Mouse (Mus musculus): Measurements from ENCODE around the gene Pramel1. TPM values are rescaled to one million over a fixed set of nuclear protein-coding genes. Genes with fewer than 3 reads are reported as not detected.
A peak's percentile ranks its signal among the peaks of the same experiment; 100 is the strongest.

The Pramel1 gene
- polyA plus RNA-seq, 1 experiment from 2014 or later: not detected

GRCm38 (mm10) chr4:143379480-143379879, 14.7 kb upstream of the Pramel1 start:
- ATAC-seq (ENCODE audit: low FRiP score): peak; percentile 72
- Histone ChIP-seq H3K4me1 (replicated peaks; ENCODE audit: control insufficient read depth, insufficient read depth, low read length) (0 out of 2 replicates have a peak, but pooled peaks cover 3% of the 10 kb centered on the region), H3K27me3 (ENCODE audit: control insufficient read depth, insufficient read depth, low read length) (no peaks in the 10 kb centered on the region; the same call in 1 of the 2 replicates), H3K9me3 (ENCODE audit: control insufficient read depth, low read length) (no peaks in the 10 kb centered on the region), H3K4me3 (ENCODE audit: low read depth, low read length) (no peak overlapping the region), H3K9ac (ENCODE audit: low read depth, low read length) (peak overlapping the region; percentile 37; the same call in 1 of the 2 replicates), H3K4me2 (replicated peaks; ENCODE audit: low read depth, low read length) (peak overlapping the region; percentile 30), H3K36me3 (ENCODE audit: control insufficient read depth, insufficient read depth, low read length) (no peaks in the 10 kb centered on the region), H3K27ac (ENCODE audit: low read depth, low read length) (peak overlapping the region; percentile 75)
- peak; percentile 64 for DNase-seq (ENCODE audit: low spot score)
- 27% methylated on average over 7 of the region's 7 CpGs for WGBS

DNA sequence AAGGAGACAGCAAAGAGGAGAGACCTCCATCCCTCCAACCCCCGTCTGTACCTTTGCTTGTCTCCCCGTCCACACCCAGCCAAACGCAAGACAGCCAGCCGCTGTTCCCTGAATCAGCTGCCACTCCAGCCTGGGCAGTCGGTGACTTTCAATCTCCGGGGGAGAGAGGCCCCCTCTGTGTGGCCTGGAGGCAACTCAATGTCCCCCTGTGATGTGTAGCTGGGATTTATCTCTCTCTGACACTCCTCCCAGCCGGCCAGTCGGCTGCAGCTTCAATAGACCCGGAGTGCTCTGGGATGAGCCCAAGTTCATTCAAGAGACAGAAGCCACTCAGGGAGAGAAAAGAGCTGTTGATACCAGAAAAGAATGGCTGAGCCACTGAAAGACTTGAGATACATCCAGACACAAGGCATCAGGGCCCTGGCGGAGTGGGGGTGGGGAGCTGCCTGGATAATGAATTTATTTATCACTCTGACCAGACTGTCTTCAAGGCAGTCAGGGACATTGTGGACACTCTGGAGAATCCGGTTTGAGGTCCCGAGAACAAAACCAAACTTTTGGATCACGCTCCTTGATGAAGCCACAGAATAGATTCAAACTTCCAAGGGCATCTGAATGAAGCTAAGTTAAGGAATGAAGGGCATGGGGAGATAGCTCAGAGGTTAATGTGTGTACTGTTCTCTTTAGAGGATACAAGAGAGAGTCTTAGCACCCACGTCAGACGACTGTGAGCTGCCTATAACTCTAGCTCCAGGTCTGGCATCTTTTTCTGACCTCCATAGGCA, 14.1 kb upstream of the Pramel1 start:
- peak overlapping the region; percentile 30 for H3K4me2 ChIP-seq (replicated peaks; ENCODE audit: low read depth, low read length)
- H3K9ac ChIP-seq (ENCODE audit: low read depth, low read length): peak overlapping the region; percentile 37
- ATAC-seq (ENCODE audit: low FRiP score) (peak; percentile 85), DNase-seq (ENCODE audit: low spot score) (peak; percentile 66)
- H3K36me3 ChIP-seq (ENCODE audit: control insufficient read depth, insufficient read depth, low read length): no peaks in the 10 kb centered on the region
- WGBS: 18% methylated on average over 15 of the region's 15 CpGs
- peak overlapping the region; percentile 75 for H3K27ac ChIP-seq (ENCODE audit: low read depth, low read length)
- 0 out of 2 replicates have a peak, but pooled peaks cover 3% of the 10 kb centered on the region for H3K4me1 ChIP-seq (replicated peaks; ENCODE audit: control insufficient read depth, insufficient read depth, low read length)
- no peak overlapping the region for H3K4me3 ChIP-seq (ENCODE audit: low read depth, low read length)
- no peaks in the 10 kb centered on the region; the same call in 1 of the 2 replicates for H3K27me3 ChIP-seq (ENCODE audit: control insufficient read depth, insufficient read depth, low read length)
- no peaks in the 10 kb centered on the region for H3K9me3 ChIP-seq (ENCODE audit: control insufficient read depth, low read length)

DNA sequence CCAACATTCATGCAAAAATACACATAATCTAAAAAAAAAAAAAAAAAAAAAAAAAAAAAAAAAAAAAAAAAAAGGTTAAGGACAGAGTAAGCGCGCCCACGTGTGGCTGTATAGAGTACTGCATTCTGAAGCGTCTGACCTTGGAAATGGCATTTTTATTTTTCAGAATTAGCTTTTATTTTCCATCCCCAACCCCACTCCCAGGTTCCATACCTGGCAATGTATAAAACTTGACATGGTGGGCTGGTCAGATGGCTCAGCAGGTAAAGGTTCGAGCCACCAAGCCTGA, 13.6 kb upstream of the Pramel1 start:
- peak; percentile 75 for DNase-seq (ENCODE audit: low spot score)
- Histone ChIP-seq H3K36me3 (ENCODE audit: control insufficient read depth, insufficient read depth, low read length) (no peaks in the 10 kb centered on the region), H3K4me1 (replicated peaks; ENCODE audit: control insufficient read depth, insufficient read depth, low read length) (0 out of 2 replicates have a peak, but pooled peaks cover 3% of the 10 kb centered on the region), H3K9ac (ENCODE audit: low read depth, low read length) (no peak overlapping the region), H3K4me2 (replicated peaks; ENCODE audit: low read depth, low read length) (no peak overlapping the region), H3K4me3 (ENCODE audit: low read depth, low read length) (no peak overlapping the region), H3K9me3 (ENCODE audit: control insufficient read depth, low read length) (no peaks in the 10 kb centered on the region), H3K27ac (ENCODE audit: low read depth, low read length) (peak overlapping the region; percentile 75; the same call in 1 of the 2 replicates), H3K27me3 (ENCODE audit: control insufficient read depth, insufficient read depth, low read length) (no peaks in the 10 kb centered on the region; the same call in 1 of the 2 replicates)
- ATAC-seq (ENCODE audit: low FRiP score): no peak
- 2% methylated on average over 5 of the region's 5 CpGs for WGBS

GRCm38 (mm10) chr4:143382163-143382562, 12.1 kb upstream of the Pramel1 start:
- Histone ChIP-seq H3K9me3 (ENCODE audit: control insufficient read depth, low read length) (no peaks in the 10 kb centered on the region), H3K27me3 (ENCODE audit: control insufficient read depth, insufficient read depth, low read length) (no peaks in the 10 kb centered on the region; the same call in 1 of the 2 replicates), H3K27ac (ENCODE audit: low read depth, low read length) (no peak overlapping the region), H3K4me3 (ENCODE audit: low read depth, low read length) (no peak overlapping the region), H3K36me3 (ENCODE audit: control insufficient read depth, insufficient read depth, low read length) (no peaks in the 10 kb centered on the region), H3K4me1 (replicated peaks; ENCODE audit: control insufficient read depth, insufficient read depth, low read length) (0 out of 2 replicates have a peak, but pooled peaks cover 3% of the 10 kb centered on the region), H3K4me2 (replicated peaks; ENCODE audit: low read depth, low read length) (no peak overlapping the region), H3K9ac (ENCODE audit: low read depth, low read length) (no peak overlapping the region)
- ATAC-seq (ENCODE audit: low FRiP score): no peak
- no peak for DNase-seq (ENCODE audit: low spot score)
- 69% methylated on average over 3 of the region's 3 CpGs for WGBS

- Histone ChIP-seq H3K9ac (ENCODE audit: low read depth, low read length) (no peak overlapping the region), H3K27ac (ENCODE audit: low read depth, low read length) (no peak overlapping the region), H3K4me3 (ENCODE audit: low read depth, low read length) (no peak overlapping the region), H3K27me3 (ENCODE audit: control insufficient read depth, insufficient read depth, low read length) (no peaks in the 10 kb centered on the region; the same call in 1 of the 2 replicates), H3K9me3 (ENCODE audit: control insufficient read depth, low read length) (no peaks in the 10 kb centered on the region), H3K4me2 (replicated peaks; ENCODE audit: low read depth, low read length) (no peak overlapping the region), H3K4me1 (replicated peaks; ENCODE audit: control insufficient read depth, insufficient read depth, low read length) (0 out of 2 replicates have a peak, but pooled peaks cover 3% of the 10 kb centered on the region), H3K36me3 (ENCODE audit: control insufficient read depth, insufficient read depth, low read length) (no peaks in the 10 kb centered on the region)
- DNase-seq (ENCODE audit: low spot score): peak; percentile 43
- ATAC-seq (ENCODE audit: low FRiP score): no peak
- WGBS: 48% methylated on average over 4 of the region's 4 CpGs
Measured at GRCm38 (mm10) chr4:143383646-143384045, 10.6 kb upstream of the Pramel1 start.

GRCm38 (mm10) chr4:143388955-143389702, 5.1 kb upstream of the Pramel1 start:
- ATAC-seq (ENCODE audit: low FRiP score): peak; percentile 79
- Histone ChIP-seq H3K27me3 (ENCODE audit: control insufficient read depth, insufficient read depth, low read length) (no peaks in the 10 kb centered on the region; the same call in 1 of the 2 replicates), H3K27ac (ENCODE audit: low read depth, low read length) (no peak overlapping the region), H3K9me3 (ENCODE audit: control insufficient read depth, low read length) (no peaks in the 10 kb centered on the region), H3K4me2 (replicated peaks; ENCODE audit: low read depth, low read length) (peak overlapping the region; percentile 38), H3K4me3 (ENCODE audit: low read depth, low read length) (peak overlapping the region; percentile 22; the same call in 1 of the 2 replicates), H3K36me3 (ENCODE audit: control insufficient read depth, insufficient read depth, low read length) (no peaks in the 10 kb centered on the region), H3K4me1 (replicated peaks; ENCODE audit: control insufficient read depth, insufficient read depth, low read length) (no peaks in the 10 kb centered on the region), H3K9ac (ENCODE audit: low read depth, low read length) (0 out of 2 replicates have a peak overlapping the region, but pooled peaks have one; percentile 23)
- DNase-seq (ENCODE audit: low spot score): peak; percentile 79
- 12% methylated on average over 30 of the region's 43 CpGs for WGBS

- H3K4me1 ChIP-seq (replicated peaks; ENCODE audit: control insufficient read depth, insufficient read depth, low read length): no peaks in the 10 kb centered on the region
- no peaks in the 10 kb centered on the region for H3K27me3 ChIP-seq (ENCODE audit: control insufficient read depth, insufficient read depth, low read length)
- peaks cover under 1% of the 10 kb centered on the region; the same call in 1 of the 2 replicates for H3K36me3 ChIP-seq (ENCODE audit: control insufficient read depth, insufficient read depth, low read length)
- H3K4me2 ChIP-seq (replicated peaks; ENCODE audit: low read depth, low read length): peak overlapping the region; percentile 31
- H3K9ac ChIP-seq (ENCODE audit: low read depth, low read length): peak overlapping the region; percentile 68
- peak overlapping the region; percentile 70; the same call in 1 of the 2 replicates for H3K27ac ChIP-seq (ENCODE audit: low read depth, low read length)
- H3K4me3 ChIP-seq (ENCODE audit: low read depth, low read length): peak overlapping the region; percentile 49
- WGBS: 72% methylated on average over 5 of the region's 5 CpGs
- DNase-seq (ENCODE audit: low spot score) (peak; percentile 10), ATAC-seq (ENCODE audit: low FRiP score) (peak; percentile 22; the same call in 1 of the 2 replicates)
- H3K9me3 ChIP-seq (ENCODE audit: control insufficient read depth, low read length): no peaks in the 10 kb centered on the region
Measured at GRCm38 (mm10) chr4:143411566-143412218, 17.5 kb downstream of the Pramel1 start.
